Mouse (Mus musculus): ENCODE measurements around the gene Kctd17. TPM values are rescaled to one million over a fixed set of nuclear protein-coding genes. Genes with fewer than 3 reads are reported as not detected.

Kctd17 gene
- polyA plus RNA-seq, 1 experiment from 2014 or later, result 53.9 TPM

DNA sequence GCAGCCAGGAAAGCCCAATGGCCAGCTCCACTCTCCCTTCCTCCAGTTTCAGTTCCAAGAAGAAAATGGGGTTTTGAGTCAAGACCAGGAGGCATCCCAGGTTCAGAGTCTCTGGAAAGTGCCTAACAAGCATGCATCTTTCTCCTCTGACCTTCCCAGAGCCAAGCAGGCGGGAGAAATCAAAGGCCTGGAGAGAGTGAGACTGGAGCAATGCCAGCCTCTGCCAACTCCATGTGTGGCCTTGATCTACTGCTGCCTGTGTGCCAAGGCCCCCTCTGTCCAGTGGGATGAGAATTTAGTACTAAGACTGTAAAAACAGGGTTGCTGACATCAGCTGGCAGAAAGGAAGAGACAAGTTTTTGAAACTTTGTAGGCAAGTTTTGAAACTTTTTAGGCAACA lies 24.5 kb upstream of the Kctd17 start:
- H3K4me2 ChIP-seq, result peak overlapping the region; percentile 93
- peaks cover 33% of the 10 kb centered on the region for H3K4me1 ChIP-seq (ENCODE audit: insufficient read depth)
- peak overlapping the region; percentile 90 for H3K27ac ChIP-seq (ENCODE audit: low read depth)
- no peak overlapping the region for H3K4me3 ChIP-seq (ENCODE audit: low read depth, low read length)
- 0 out of 2 replicates have a peak overlapping the region, but pooled peaks have one; percentile 30 for H3K9ac ChIP-seq
- 0 out of 2 replicates have a peak, but pooled peaks cover 2% of the 10 kb centered on the region for H3K36me3 ChIP-seq (ENCODE audit: insufficient read depth)
- TF ChIP-seq CTCF (IDR thresholded peaks at IDR 0.05; ENCODE audit: low read depth), result no peak
- peaks cover 4% of the 10 kb centered on the region for H3K27me3 ChIP-seq (ENCODE audit: insufficient read depth, low read length)
- DNase-seq (peak; percentile 79), ATAC-seq (ENCODE audit: insufficient read depth) (no peak)
- H3K9me3 ChIP-seq (ENCODE audit: low read depth, low read length), result no peaks in the 10 kb centered on the region
- WGBS, result 29% methylated on average over 1 of the region's 1 CpGs

DNA sequence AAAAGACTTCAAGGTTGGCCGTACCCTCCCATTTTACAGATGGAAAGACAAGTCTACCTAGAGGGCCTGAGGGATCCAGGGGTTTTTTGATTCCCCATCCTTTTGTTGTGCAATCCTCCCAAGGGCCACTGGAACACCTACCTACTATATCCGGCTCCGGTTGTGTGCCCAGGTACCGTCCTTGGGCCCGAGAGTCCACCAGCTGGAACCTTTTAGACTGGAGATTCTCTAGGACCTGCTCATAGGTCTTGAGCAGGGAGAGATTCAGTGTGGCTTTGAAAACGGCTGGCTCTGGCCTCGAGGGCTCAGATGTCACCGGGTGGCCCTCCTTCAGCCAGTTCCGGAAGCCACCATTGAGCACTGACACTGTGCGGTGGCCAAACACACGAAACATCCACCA lies 23.3 kb upstream of the Kctd17 start:
- H3K9ac ChIP-seq, result peak overlapping the region; percentile 59
- H3K9me3 ChIP-seq (ENCODE audit: low read depth, low read length), result no peaks in the 10 kb centered on the region

DNA sequence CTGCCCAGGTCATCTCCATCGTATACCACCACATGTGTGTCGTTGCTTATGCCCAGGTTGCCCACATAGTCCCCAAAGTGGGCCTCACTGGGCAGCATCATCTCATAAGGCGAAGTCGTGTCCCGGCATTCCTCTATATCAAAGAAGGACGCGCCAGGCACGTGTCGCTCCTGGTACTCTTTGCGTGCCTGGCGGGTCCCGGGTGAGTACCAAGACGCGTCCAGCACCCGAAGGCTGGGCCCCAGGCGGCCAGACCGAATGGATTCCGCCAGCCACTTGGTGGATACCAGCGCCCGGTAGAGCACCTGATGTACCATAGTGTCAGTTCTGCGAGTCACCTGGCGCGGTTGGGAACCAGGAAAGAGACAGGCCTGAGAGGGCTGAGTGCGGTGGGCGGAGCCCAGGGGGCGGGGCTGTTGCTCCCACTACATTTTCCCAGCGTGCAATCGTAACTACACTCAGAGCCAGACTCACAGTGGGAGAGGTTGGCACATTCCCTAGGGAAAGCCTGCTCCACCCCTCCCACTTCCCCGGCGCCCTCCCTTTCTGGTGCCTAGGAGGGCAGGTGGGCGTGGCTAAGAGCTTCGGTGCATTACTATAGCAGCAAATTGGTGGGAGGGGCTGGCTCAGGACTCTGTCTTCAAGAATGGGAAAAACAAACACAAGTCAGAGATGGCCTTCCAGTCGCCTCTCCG lies 22.7 kb upstream of the Kctd17 start, which contains the start of gene Tst:
TSS of gene Tst (minus strand) at position 391 of the 695 bp plus-strand sequence.
- peaks cover 2% of the 10 kb centered on the region; the same call in 1 of the 2 replicates for H3K36me3 ChIP-seq (ENCODE audit: insufficient read depth)
- TF ChIP-seq CTCF (IDR thresholded peaks at IDR 0.05; ENCODE audit: low read depth), result no peak
- ATAC-seq (ENCODE audit: insufficient read depth) (peak; percentile 83), DNase-seq (peak; percentile 96)
- peaks cover 43% of the 10 kb centered on the region for H3K4me1 ChIP-seq (ENCODE audit: insufficient read depth)
- peak within 1 kb of the TSS; percentile 59 for H3K9ac ChIP-seq
- H3K27me3 ChIP-seq (ENCODE audit: insufficient read depth, low read length), result peaks cover 22% of the 10 kb centered on the region
- H3K27ac ChIP-seq (ENCODE audit: low read depth), result peak within 1 kb of the TSS; percentile 98
- peak within 1 kb of the TSS; percentile 93 for H3K4me2 ChIP-seq
- 1% methylated on average over 34 of the region's 34 CpGs for WGBS
- peak within 1 kb of the TSS; percentile 48 for H3K4me3 ChIP-seq (ENCODE audit: low read depth, low read length)
- no peaks in the 10 kb centered on the region for H3K9me3 ChIP-seq (ENCODE audit: low read depth, low read length)

More for the DNA sequence above, 23.3 kb upstream of the Kctd17 start:
- Histone ChIP-seq H3K27ac (ENCODE audit: low read depth) (peak overlapping the region; percentile 98), H3K4me1 (ENCODE audit: insufficient read depth) (peaks cover 39% of the 10 kb centered on the region), H3K4me3 (ENCODE audit: low read depth, low read length) (peak overlapping the region; percentile 48), H3K27me3 (ENCODE audit: insufficient read depth, low read length) (peaks cover 16% of the 10 kb centered on the region), H3K4me2 (peak overlapping the region; percentile 93), H3K36me3 (ENCODE audit: insufficient read depth) (no peaks in the 10 kb centered on the region)
- DNase-seq (peak; percentile 4), ATAC-seq (ENCODE audit: insufficient read depth) (no peak)
- WGBS, result 49% methylated on average over 11 of the region's 11 CpGs
- TF ChIP-seq CTCF (IDR thresholded peaks at IDR 0.05; ENCODE audit: low read depth), result no peak

DNA sequence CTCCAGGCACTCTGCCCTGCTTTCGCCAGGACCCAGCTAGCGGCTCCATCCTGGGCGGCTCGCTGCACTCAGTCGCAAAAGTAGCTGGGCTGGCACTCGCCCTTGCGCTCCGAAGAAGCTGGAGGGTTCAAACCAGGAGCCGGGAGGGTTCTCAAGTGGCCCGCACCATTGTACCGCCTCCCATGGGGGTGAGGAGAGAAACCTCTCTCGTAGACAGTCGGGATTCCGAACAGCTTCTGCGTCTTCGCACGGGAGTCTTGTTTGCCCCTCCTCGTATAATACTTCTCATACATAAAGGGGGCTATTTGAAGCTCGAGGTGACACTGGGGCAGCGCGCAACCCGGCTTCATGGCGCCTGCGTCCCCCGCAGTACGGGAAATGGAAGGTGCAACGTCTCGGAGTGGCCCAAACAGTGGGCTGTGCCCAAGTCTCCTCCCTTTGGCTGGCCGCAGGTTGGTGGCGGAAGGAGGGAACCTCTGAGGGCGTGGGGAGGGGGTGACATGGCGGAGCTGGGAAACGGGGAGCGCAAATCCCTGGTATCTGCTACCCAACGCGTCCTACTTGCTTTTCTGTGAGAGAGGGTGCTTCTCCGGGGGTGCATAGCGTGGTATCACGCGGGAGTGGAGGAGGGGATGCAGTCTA lies 21.9 kb upstream of the Kctd17 start, which contains the start of gene Mpst:
TSS of gene Mpst (plus strand) at position 124 of the 642 bp plus-strand sequence.
- H3K36me3 ChIP-seq (ENCODE audit: insufficient read depth), result peaks cover 5% of the 10 kb centered on the region; the same call in 1 of the 2 replicates
- ATAC-seq (ENCODE audit: insufficient read depth) (peak; percentile 80), DNase-seq (peak; percentile 92)
- H3K9ac ChIP-seq, result peak within 1 kb of the TSS; percentile 59
- H3K4me1 ChIP-seq (ENCODE audit: insufficient read depth), result peaks cover 41% of the 10 kb centered on the region
- peaks cover 25% of the 10 kb centered on the region for H3K27me3 ChIP-seq (ENCODE audit: insufficient read depth, low read length)
- no peaks in the 10 kb centered on the region for H3K9me3 ChIP-seq (ENCODE audit: low read depth, low read length)
- peak within 1 kb of the TSS; percentile 48 for H3K4me3 ChIP-seq (ENCODE audit: low read depth, low read length)
- under 1% methylated on average over 40 of the region's 40 CpGs for whole genome bisulfite sequencing
- peak within 1 kb of the TSS; percentile 93 for H3K4me2 ChIP-seq
- no peak for TF ChIP-seq CTCF (IDR thresholded peaks at IDR 0.05; ENCODE audit: low read depth)
- H3K27ac ChIP-seq (ENCODE audit: low read depth), result peak within 1 kb of the TSS; percentile 98

DNA sequence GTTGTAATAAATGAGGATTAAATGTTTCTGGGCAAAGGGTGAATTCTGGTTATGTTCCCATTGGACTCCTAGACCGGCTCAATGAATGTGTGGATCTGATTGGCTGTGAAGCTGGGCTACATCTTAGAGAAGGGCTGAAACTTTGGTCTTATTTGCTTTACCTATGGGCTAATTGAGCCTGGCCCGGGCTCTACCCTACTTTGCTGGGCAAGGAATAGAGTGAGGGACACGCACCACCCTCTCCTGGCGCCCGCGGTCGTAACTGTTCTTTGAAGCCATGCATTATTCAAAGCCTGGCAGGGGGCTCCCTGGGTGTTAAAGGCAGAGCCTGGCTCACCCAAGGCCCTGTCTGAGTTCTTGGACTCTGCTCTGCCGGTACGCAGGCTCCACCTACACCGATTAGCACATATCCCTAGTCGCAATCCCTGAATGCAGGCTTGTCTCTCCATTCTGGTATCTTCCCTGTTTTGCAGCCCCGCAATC lies 18.8 kb upstream of the Kctd17 start:
- Histone ChIP-seq H3K4me3 (ENCODE audit: low read depth, low read length) (peak overlapping the region; percentile 29), H3K4me2 (peak overlapping the region; percentile 57), H3K27me3 (ENCODE audit: insufficient read depth, low read length) (peaks cover 25% of the 10 kb centered on the region), H3K4me1 (ENCODE audit: insufficient read depth) (peaks cover 19% of the 10 kb centered on the region), H3K9ac (peak overlapping the region; percentile 40; the same call in 1 of the 2 replicates), H3K36me3 (ENCODE audit: insufficient read depth) (peaks cover 13% of the 10 kb centered on the region; the same call in 1 of the 2 replicates), H3K9me3 (ENCODE audit: low read depth, low read length) (no peaks in the 10 kb centered on the region), H3K27ac (ENCODE audit: low read depth) (no peak overlapping the region)
- DNase-seq (no peak), ATAC-seq (ENCODE audit: insufficient read depth) (no peak)
- no peak for TF ChIP-seq CTCF (IDR thresholded peaks at IDR 0.05; ENCODE audit: low read depth)
- 23% methylated on average over 12 of the region's 12 CpGs for WGBS

DNA sequence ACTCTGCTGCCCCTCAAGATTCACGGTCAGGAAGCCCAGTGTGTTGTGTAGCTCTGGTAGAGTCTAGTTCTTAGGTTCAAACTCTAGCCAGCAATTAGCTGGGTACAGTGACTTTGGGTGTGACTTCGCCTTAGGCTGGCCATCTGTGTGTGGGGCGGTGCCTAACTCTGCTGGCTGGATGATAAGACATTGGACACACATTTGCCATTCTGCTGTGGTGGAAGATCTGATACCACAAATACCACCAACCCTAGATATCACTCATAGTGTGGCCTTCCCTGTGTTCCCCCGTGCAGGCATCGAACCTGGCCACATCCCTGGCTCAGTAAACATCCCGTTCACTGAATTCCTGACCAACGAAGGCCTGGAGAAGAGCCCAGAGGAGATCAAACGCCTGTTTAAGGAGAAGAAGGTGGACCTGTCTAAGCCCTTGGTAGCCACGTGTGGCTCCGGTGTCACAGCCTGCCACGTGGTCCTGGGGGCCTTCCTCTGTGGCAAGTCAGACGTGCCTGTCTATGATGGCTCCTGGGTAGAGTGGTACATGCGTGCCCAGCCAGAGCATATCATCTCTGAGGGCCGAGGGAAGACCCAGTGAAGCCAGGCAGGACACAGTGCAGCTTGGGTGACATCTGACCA lies 15.2 kb upstream of the Kctd17 start:
- no peak overlapping the region for H3K4me2 ChIP-seq
- DNase-seq (no peak), ATAC-seq (ENCODE audit: insufficient read depth) (peak; percentile 23; the same call in 1 of the 2 replicates)
- H3K9ac ChIP-seq, result no peak overlapping the region
- H3K4me3 ChIP-seq (ENCODE audit: low read depth, low read length), result no peak overlapping the region
- WGBS, result 80% methylated on average over 14 of the region's 14 CpGs
- H3K36me3 ChIP-seq (ENCODE audit: insufficient read depth), result peaks cover 13% of the 10 kb centered on the region; the same call in 1 of the 2 replicates
- peaks cover 13% of the 10 kb centered on the region for H3K4me1 ChIP-seq (ENCODE audit: insufficient read depth)
- H3K27me3 ChIP-seq (ENCODE audit: insufficient read depth, low read length), result peaks cover 25% of the 10 kb centered on the region
- H3K9me3 ChIP-seq (ENCODE audit: low read depth, low read length), result no peaks in the 10 kb centered on the region
- TF ChIP-seq CTCF (IDR thresholded peaks at IDR 0.05; ENCODE audit: low read depth), result no peak
- no peak overlapping the region for H3K27ac ChIP-seq (ENCODE audit: low read depth)
